Mouse (Mus musculus): ENCODE measurements around the gene Cfap61. TPM values are rescaled to one million over a fixed set of nuclear protein-coding genes. Genes with fewer than 3 reads are reported as not detected.

Cfap61 gene
- polyA plus RNA-seq, 1 experiment = not detected

GRCm38 (mm10) chr2:146134275-146134674, 199.7 kb downstream of the Cfap61 start:
- TF ChIP-seq POLR2A (IDR thresholded peaks at IDR 0.05; ENCODE audit: insufficient read depth, low read depth, low read length) = no peak
- no peak for TF ChIP-seq CTCF (IDR thresholded peaks at IDR 0.05; ENCODE audit: insufficient read depth, low read depth, low read length)
- 92% methylated on average over 6 of the region's 6 CpGs for WGBS

GRCm38 (mm10) chr2:146140711-146141110, 206.1 kb downstream of the Cfap61 start:
- H3K4me3 ChIP-seq (ENCODE audit: insufficient read depth, low read depth, low read length) = no peak overlapping the region
- no peak overlapping the region for H3K27ac ChIP-seq (ENCODE audit: insufficient read depth, low read depth, low read length)
- WGBS = 95% methylated on average over 3 of the region's 3 CpGs
- TF ChIP-seq CTCF (IDR thresholded peaks at IDR 0.05; ENCODE audit: insufficient read depth, low read depth, low read length) = no peak
- TF ChIP-seq POLR2A (IDR thresholded peaks at IDR 0.05; ENCODE audit: insufficient read depth, low read depth, low read length) = no peak
- H3K4me1 ChIP-seq (ENCODE audit: control insufficient read depth, insufficient read depth, low read length) = no peaks in the 10 kb centered on the region

More at GRCm38 (mm10) chr2:146134275-146134674, 199.7 kb downstream of the Cfap61 start:
- Histone ChIP-seq H3K4me3 (ENCODE audit: insufficient read depth, low read depth, low read length) (no peak overlapping the region), H3K27ac (ENCODE audit: insufficient read depth, low read depth, low read length) (no peak overlapping the region), H3K4me1 (ENCODE audit: control insufficient read depth, insufficient read depth, low read length) (no peaks in the 10 kb centered on the region)

GRCm38 (mm10) chr2:146147306-146147705, 212.7 kb downstream of the Cfap61 start:
- TF ChIP-seq POLR2A (IDR thresholded peaks at IDR 0.05; ENCODE audit: insufficient read depth, low read depth, low read length) (no peak), CTCF (IDR thresholded peaks at IDR 0.05; ENCODE audit: insufficient read depth, low read depth, low read length) (no peak)
- WGBS = 89% methylated on average over 4 of the region's 4 CpGs
- no peaks in the 10 kb centered on the region for H3K4me1 ChIP-seq (ENCODE audit: control insufficient read depth, insufficient read depth, low read length)
- no peak overlapping the region for H3K4me3 ChIP-seq (ENCODE audit: insufficient read depth, low read depth, low read length)
- no peak overlapping the region for H3K27ac ChIP-seq (ENCODE audit: insufficient read depth, low read depth, low read length)

GRCm38 (mm10) chr2:146147801-146148200, 213.2 kb downstream of the Cfap61 start:
- 89% methylated on average over 5 of the region's 5 CpGs for WGBS

GRCm38 (mm10) chr2:146149206-146149974, 214.8 kb downstream of the Cfap61 start:
- Histone ChIP-seq H3K4me3 (ENCODE audit: insufficient read depth, low read depth, low read length) (no peak overlapping the region), H3K27ac (ENCODE audit: insufficient read depth, low read depth, low read length) (no peak overlapping the region), H3K4me1 (ENCODE audit: control insufficient read depth, insufficient read depth, low read length) (no peaks in the 10 kb centered on the region)
- WGBS = 84% methylated on average over 15 of the region's 15 CpGs
- TF ChIP-seq POLR2A (IDR thresholded peaks at IDR 0.05; ENCODE audit: insufficient read depth, low read depth, low read length) = no peak
- TF ChIP-seq CTCF (IDR thresholded peaks at IDR 0.05; ENCODE audit: insufficient read depth, low read depth, low read length) = no peak

More at GRCm38 (mm10) chr2:146147801-146148200, 213.2 kb downstream of the Cfap61 start:
- H3K4me3 ChIP-seq (ENCODE audit: insufficient read depth, low read depth, low read length) = no peak overlapping the region
- H3K4me1 ChIP-seq (ENCODE audit: control insufficient read depth, insufficient read depth, low read length) = no peaks in the 10 kb centered on the region
- H3K27ac ChIP-seq (ENCODE audit: insufficient read depth, low read depth, low read length) = no peak overlapping the region
- no peak for TF ChIP-seq POLR2A (IDR thresholded peaks at IDR 0.05; ENCODE audit: insufficient read depth, low read depth, low read length)
- no peak for TF ChIP-seq CTCF (IDR thresholded peaks at IDR 0.05; ENCODE audit: insufficient read depth, low read depth, low read length)

GRCm38 (mm10) chr2:146168017-146168803, 233.6 kb downstream of the Cfap61 start:
- Histone ChIP-seq H3K4me3 (ENCODE audit: insufficient read depth, low read depth, low read length) (no peak overlapping the region), H3K27ac (ENCODE audit: insufficient read depth, low read depth, low read length) (peak overlapping the region; percentile 43; the same call in 1 of the 2 replicates), H3K4me1 (ENCODE audit: control insufficient read depth, insufficient read depth, low read length) (peaks cover 6% of the 10 kb centered on the region; the same call in 1 of the 2 replicates)
- TF ChIP-seq CTCF (IDR thresholded peaks at IDR 0.05; ENCODE audit: insufficient read depth, low read depth, low read length) (no peak), POLR2A (IDR thresholded peaks at IDR 0.05; ENCODE audit: insufficient read depth, low read depth, low read length) (no peak)
- WGBS = 47% methylated on average over 14 of the region's 14 CpGs

GRCm38 (mm10) chr2:146169492-146169891, 234.9 kb downstream of the Cfap61 start:
- TF ChIP-seq POLR2A (IDR thresholded peaks at IDR 0.05; ENCODE audit: insufficient read depth, low read depth, low read length) = no peak
- TF ChIP-seq CTCF (IDR thresholded peaks at IDR 0.05; ENCODE audit: insufficient read depth, low read depth, low read length) = no peak
- WGBS = 83% methylated on average over 7 of the region's 7 CpGs
- H3K4me3 ChIP-seq (ENCODE audit: insufficient read depth, low read depth, low read length) = no peak overlapping the region
- peaks cover 6% of the 10 kb centered on the region; the same call in 1 of the 2 replicates for H3K4me1 ChIP-seq (ENCODE audit: control insufficient read depth, insufficient read depth, low read length)
- no peak overlapping the region for H3K27ac ChIP-seq (ENCODE audit: insufficient read depth, low read depth, low read length)

- H3K4me3 ChIP-seq (ENCODE audit: insufficient read depth, low read depth, low read length) = no peak overlapping the region
- WGBS = 32% methylated on average over 4 of the region's 4 CpGs
- TF ChIP-seq CTCF (IDR thresholded peaks at IDR 0.05; ENCODE audit: insufficient read depth, low read depth, low read length) (no peak), POLR2A (IDR thresholded peaks at IDR 0.05; ENCODE audit: insufficient read depth, low read depth, low read length) (no peak)
- H3K4me1 ChIP-seq (ENCODE audit: control insufficient read depth, insufficient read depth, low read length) = peaks cover 6% of the 10 kb centered on the region; the same call in 1 of the 2 replicates
- H3K27ac ChIP-seq (ENCODE audit: insufficient read depth, low read depth, low read length) = no peak overlapping the region
Observed at GRCm38 (mm10) chr2:146172106-146172505, 237.5 kb downstream of the Cfap61 start.

- no peak overlapping the region for H3K4me3 ChIP-seq (ENCODE audit: insufficient read depth, low read depth, low read length)
Observed at GRCm38 (mm10) chr2:146174173-146174572, 239.6 kb downstream of the Cfap61 start.

More at GRCm38 (mm10) chr2:146174173-146174572, 239.6 kb downstream of the Cfap61 start:
- TF ChIP-seq POLR2A (IDR thresholded peaks at IDR 0.05; ENCODE audit: insufficient read depth, low read depth, low read length) (no peak), CTCF (IDR thresholded peaks at IDR 0.05; ENCODE audit: insufficient read depth, low read depth, low read length) (no peak)
- 80% methylated on average over 7 of the region's 7 CpGs for WGBS
- Histone ChIP-seq H3K4me1 (ENCODE audit: control insufficient read depth, insufficient read depth, low read length) (no peaks in the 10 kb centered on the region), H3K27ac (ENCODE audit: insufficient read depth, low read depth, low read length) (no peak overlapping the region)
